Mouse (Mus musculus): Measurements from ENCODE around the gene Scyl1. TPM values are rescaled to one million over a fixed set of nuclear protein-coding genes. Genes with fewer than 3 reads are reported as not detected.

Scyl1 gene
- polyA plus RNA-seq, 1 experiment, result 83.1 TPM

DNA sequence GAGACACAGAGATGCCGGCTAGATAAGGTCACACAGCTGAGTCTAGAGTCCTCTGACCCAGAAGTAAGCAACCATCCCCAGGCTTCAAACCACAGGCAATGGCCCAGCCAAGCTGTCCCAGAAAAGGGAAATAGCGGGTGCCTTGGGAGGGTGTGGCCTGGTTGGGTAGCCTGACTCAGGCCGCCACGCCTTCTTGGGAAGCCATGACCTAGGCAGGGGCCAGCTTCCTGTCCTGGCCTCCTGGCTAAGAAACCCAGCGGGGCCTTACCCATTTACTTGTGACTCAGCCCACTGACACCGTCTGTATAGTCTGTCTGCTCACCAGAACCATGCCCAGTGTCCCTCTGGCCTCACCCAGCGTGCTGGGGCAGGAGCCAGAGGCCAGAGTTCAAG lies 46.7 kb downstream of the Scyl1 start:
- peaks cover 13% of the 10 kb centered on the region; the same call in 1 of the 2 replicates for H3K4me1 ChIP-seq (ENCODE audit: control insufficient read depth, insufficient read depth, low read length)
- H3K27ac ChIP-seq (ENCODE audit: insufficient read depth, low read length), result peak overlapping the region; percentile 97
- TF ChIP-seq CTCF (IDR thresholded peaks at IDR 0.05; ENCODE audit: borderline replicate concordance, insufficient read depth, low read length) (no peak), POLR2A (IDR thresholded peaks at IDR 0.05; ENCODE audit: low read depth, low read length) (peak; percentile 81)
- peak overlapping the region; percentile 83 for H3K4me3 ChIP-seq (ENCODE audit: insufficient read depth, low read length)

DNA sequence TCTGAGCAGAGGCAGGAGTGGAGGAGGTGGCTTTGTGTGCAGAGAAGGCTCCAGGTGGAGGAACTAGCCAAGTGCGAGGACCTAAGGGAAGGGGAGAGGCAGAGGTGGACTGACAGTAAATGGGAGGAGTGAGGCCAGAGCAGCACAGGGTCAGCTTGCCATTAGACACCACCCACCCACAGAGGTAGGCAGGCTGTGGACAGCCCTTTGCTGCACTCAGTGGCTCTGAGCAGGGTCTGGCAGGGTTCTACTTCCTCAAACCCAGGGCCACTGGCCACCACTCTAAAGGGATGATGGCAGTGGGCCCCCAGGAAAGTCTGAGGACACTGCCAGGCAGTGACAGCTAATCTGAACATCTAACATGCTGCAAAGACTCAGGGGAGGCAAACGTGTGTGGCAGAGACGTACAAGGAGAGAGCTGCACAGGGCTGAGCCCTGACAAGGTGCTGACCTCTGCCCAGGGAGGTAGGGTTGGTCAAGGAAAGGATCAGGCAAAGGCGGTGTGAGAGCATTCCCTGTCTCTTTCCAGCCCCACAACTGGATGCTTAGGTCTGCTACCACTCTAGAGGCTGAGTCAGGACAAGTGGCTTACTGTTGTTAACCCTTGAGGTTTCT lies 47.2 kb downstream of the Scyl1 start:
- H3K27ac ChIP-seq (ENCODE audit: insufficient read depth, low read length), result peak overlapping the region; percentile 97
- TF ChIP-seq CTCF (IDR thresholded peaks at IDR 0.05; ENCODE audit: borderline replicate concordance, insufficient read depth, low read length), result no peak
- no peak for TF ChIP-seq POLR2A (IDR thresholded peaks at IDR 0.05; ENCODE audit: low read depth, low read length)
- peaks cover 13% of the 10 kb centered on the region; the same call in 1 of the 2 replicates for H3K4me1 ChIP-seq (ENCODE audit: control insufficient read depth, insufficient read depth, low read length)
- H3K4me3 ChIP-seq (ENCODE audit: insufficient read depth, low read length), result peak overlapping the region; percentile 37

DNA sequence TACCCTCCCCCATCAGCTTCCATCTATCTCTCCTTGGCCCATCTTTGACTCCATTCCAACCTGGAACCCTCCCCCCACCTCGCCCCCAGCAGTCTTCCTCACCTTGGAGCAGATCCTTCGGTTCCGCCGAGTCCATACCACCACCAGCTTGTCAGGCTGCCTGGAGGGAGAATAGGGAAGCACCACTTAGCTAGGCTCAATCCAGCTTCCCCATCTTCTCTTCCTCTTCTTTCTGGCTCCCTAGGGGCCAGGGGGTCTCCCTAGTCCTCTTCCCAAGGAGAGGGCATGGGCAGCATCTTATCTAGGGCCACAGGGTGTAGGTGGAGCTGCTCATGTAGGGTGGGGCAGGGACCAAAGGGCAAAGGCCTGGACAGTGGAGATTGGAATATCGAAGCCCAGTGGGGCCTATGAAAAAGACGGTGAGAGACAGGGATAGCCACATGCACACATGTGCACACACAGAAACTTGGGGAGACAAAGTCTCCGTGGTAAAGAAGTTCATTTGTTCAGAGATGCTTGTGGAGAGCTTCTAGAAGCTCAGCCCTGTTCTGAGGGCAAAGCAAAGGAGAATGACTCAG lies 48.3 kb downstream of the Scyl1 start:
- Histone ChIP-seq H3K27ac (ENCODE audit: insufficient read depth, low read length) (no peak overlapping the region), H3K4me3 (ENCODE audit: insufficient read depth, low read length) (no peak overlapping the region), H3K4me1 (ENCODE audit: control insufficient read depth, insufficient read depth, low read length) (peaks cover 13% of the 10 kb centered on the region; the same call in 1 of the 2 replicates)
- TF ChIP-seq CTCF (IDR thresholded peaks at IDR 0.05; ENCODE audit: borderline replicate concordance, insufficient read depth, low read length) (no peak), POLR2A (IDR thresholded peaks at IDR 0.05; ENCODE audit: low read depth, low read length) (no peak)

DNA sequence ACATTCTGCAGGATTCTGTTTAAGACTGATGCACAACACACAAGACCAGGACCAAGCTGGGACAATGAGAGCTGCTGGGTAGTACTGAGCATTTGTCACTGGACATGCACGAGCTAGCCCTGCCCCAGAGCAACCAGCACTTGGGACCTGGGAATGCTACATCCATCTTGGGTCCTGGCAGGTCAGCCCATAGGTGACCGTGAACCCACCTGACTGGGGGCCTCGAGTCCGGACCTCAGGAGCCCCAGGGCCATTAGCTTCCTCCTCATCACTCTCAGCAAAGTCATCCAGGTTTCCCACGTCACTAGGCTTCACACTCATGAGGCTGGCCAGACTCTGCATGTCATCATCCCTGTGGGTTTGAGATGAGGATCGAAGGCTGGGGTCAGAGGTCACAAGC lies 50.0 kb downstream of the Scyl1 start:
- no peak overlapping the region for H3K4me3 ChIP-seq (ENCODE audit: insufficient read depth, low read length)
- peaks cover 14% of the 10 kb centered on the region; the same call in 1 of the 2 replicates for H3K4me1 ChIP-seq (ENCODE audit: control insufficient read depth, insufficient read depth, low read length)
- no peak for TF ChIP-seq CTCF (IDR thresholded peaks at IDR 0.05; ENCODE audit: borderline replicate concordance, insufficient read depth, low read length)
- no peak for TF ChIP-seq POLR2A (IDR thresholded peaks at IDR 0.05; ENCODE audit: low read depth, low read length)
- H3K27ac ChIP-seq (ENCODE audit: insufficient read depth, low read length), result no peak overlapping the region

DNA sequence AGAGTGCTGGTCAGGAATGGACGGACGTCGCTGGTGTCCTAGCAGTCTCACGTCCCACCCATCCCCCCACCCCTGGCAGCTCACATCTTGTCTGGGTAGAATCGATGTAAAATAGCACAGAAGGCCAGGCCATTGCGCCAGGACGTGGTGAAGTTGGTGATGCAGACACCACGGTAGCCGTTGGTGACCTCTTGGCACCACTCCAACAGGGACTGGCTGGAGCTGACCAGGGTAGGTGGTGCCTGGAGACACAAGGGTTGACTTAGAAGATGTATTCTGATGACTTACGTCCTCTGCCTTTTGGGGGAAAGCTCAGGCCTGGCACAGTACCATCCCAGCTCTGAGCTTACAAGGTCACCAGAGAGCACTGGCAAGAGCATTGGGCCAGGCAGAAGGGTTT lies 54.3 kb downstream of the Scyl1 start:
- H3K4me3 ChIP-seq (ENCODE audit: insufficient read depth, low read length), result no peak overlapping the region
- no peak overlapping the region for H3K27ac ChIP-seq (ENCODE audit: insufficient read depth, low read length)
- TF ChIP-seq CTCF (IDR thresholded peaks at IDR 0.05; ENCODE audit: borderline replicate concordance, insufficient read depth, low read length), result no peak
- no peak for TF ChIP-seq POLR2A (IDR thresholded peaks at IDR 0.05; ENCODE audit: low read depth, low read length)
- peaks cover 14% of the 10 kb centered on the region; the same call in 1 of the 2 replicates for H3K4me1 ChIP-seq (ENCODE audit: control insufficient read depth, insufficient read depth, low read length)

DNA sequence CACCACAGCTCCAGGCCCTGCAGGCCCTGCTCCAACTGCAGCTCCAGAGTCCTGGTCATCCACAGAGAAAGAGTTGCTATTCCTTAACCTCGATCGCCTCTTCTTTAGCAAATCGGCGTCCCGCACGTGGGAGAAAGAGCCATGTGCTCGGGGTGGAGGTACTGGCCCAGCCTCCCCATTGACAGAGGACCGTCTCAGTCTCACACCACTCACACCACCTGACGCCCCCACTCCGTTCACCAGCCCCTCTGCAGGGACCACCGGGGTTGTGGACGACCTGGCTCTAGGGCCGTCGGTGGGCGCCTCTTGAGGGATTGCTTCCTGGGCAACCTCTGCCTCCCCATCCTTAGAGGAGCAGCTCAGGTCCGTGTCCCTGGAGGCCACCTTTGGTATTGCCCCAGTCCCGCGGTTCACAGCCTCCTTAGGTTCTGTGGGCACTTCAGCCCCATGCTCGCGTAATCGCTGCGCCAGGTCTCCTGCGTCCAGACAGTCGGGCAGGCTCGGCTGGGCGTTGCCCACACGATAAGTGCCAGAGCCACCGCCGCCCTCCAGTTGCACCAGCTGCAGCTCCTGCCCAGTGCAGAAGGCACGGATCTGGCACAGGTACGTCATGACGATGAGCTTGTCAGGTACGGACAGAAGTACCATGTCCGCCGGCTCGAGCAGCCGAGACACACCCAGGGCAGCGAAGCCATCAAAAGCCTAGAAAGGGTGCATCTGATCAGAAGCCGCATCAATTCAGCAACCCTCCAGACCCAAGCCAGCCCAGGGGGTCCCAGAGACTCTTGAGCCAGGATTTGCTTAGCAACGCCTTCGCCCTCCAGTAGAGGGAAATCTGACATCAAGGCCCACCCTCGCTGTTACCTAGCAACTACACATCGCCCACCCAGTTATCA lies 55.2 kb downstream of the Scyl1 start:
- peaks cover 14% of the 10 kb centered on the region; the same call in 1 of the 2 replicates for H3K4me1 ChIP-seq (ENCODE audit: control insufficient read depth, insufficient read depth, low read length)
- no peak overlapping the region for H3K27ac ChIP-seq (ENCODE audit: insufficient read depth, low read length)
- no peak overlapping the region for H3K4me3 ChIP-seq (ENCODE audit: insufficient read depth, low read length)
- TF ChIP-seq POLR2A (IDR thresholded peaks at IDR 0.05; ENCODE audit: low read depth, low read length) (no peak), CTCF (IDR thresholded peaks at IDR 0.05; ENCODE audit: borderline replicate concordance, insufficient read depth, low read length) (0 out of 2 replicates have a peak, but pooled peaks have one; percentile 0)

DNA sequence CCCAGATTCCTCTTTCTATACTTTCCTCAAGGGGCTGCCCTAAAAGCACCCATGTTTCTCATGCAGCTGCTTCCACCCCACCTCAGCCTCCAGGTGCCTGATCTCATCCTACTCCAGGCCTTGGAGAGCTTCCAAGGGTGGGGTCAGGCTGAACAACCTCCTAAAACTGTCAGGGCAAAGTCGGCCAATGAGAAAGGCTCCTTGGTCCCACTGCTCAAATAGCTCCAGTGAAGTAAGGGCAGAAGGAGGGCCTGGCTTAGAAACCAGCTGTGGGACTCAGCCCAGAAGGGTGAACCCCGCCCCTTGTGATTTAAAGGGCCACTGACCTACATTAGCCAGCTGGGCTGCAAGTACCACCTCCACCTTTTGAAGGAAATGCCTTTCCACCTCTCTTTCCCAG lies 57.5 kb downstream of the Scyl1 start:
- 0 out of 2 replicates have a peak overlapping the region, but pooled peaks have one; percentile 1 for H3K27ac ChIP-seq (ENCODE audit: insufficient read depth, low read length)
- H3K4me3 ChIP-seq (ENCODE audit: insufficient read depth, low read length), result no peak overlapping the region
- H3K4me1 ChIP-seq (ENCODE audit: control insufficient read depth, insufficient read depth, low read length), result peaks cover 14% of the 10 kb centered on the region; the same call in 1 of the 2 replicates
- TF ChIP-seq POLR2A (IDR thresholded peaks at IDR 0.05; ENCODE audit: low read depth, low read length) (no peak), CTCF (IDR thresholded peaks at IDR 0.05; ENCODE audit: borderline replicate concordance, insufficient read depth, low read length) (no peak)

DNA sequence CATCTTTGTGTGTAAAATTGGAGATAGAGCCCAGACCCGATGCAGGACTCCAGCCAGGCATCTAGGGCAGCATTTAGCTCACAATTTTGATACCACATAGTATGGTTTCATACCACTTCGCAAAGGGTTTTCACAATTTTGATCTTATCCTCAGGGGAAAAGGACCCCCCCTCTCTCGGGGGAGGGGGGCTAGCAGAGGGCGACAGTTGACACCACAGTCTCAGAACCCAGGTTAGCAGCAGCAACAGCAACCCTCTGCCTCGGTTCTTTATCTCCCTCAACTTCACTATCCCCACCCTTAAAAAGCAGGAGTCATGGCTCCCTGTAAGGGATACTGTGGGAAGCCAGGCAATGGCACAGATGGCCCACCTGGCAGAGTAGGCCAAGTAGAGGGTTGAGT lies 58.0 kb downstream of the Scyl1 start:
- Histone ChIP-seq H3K4me3 (ENCODE audit: insufficient read depth, low read length) (no peak overlapping the region), H3K27ac (ENCODE audit: insufficient read depth, low read length) (0 out of 2 replicates have a peak overlapping the region, but pooled peaks have one; percentile 1), H3K4me1 (ENCODE audit: control insufficient read depth, insufficient read depth, low read length) (peaks cover 14% of the 10 kb centered on the region; the same call in 1 of the 2 replicates)
- TF ChIP-seq CTCF (IDR thresholded peaks at IDR 0.05; ENCODE audit: borderline replicate concordance, insufficient read depth, low read length) (no peak), POLR2A (IDR thresholded peaks at IDR 0.05; ENCODE audit: low read depth, low read length) (no peak)

DNA sequence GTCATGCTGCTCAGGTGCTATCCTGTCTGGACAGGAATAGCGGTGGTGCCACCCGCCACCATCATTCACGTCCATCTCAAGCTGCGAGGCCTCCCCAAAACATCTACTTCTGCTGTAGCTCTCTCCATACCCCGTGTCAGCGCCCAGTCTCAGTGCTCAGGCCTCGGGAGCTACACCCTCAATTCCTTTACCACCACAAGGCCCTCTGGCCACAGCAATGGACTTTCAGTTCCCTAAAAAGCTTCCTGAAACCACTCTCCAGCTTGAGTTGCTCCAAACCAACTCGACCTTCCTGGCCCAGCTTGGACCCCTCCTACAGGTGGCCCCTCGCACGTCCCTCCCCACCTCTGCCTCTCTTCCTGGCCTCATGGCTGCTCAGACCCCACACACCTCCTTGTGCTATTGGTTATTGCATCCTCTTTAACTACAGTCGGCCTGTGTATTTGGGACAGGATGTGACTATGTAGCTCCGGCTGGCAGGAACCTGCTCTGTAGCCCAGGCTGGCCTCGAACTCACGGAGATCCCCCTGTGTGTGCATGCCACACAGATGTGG lies 59.2 kb downstream of the Scyl1 start:
- no peak overlapping the region for H3K4me3 ChIP-seq (ENCODE audit: insufficient read depth, low read length)
- TF ChIP-seq CTCF (IDR thresholded peaks at IDR 0.05; ENCODE audit: borderline replicate concordance, insufficient read depth, low read length), result no peak
- peaks cover 11% of the 10 kb centered on the region; the same call in 1 of the 2 replicates for H3K4me1 ChIP-seq (ENCODE audit: control insufficient read depth, insufficient read depth, low read length)
- no peak overlapping the region for H3K27ac ChIP-seq (ENCODE audit: insufficient read depth, low read length)
